Mouse (Mus musculus) adrenal gland, adult (tissue): ENCODE measurements at regions not wholly inside any gene's neighbourhood (a gene's known extent, or its start where the extent isn't known, plus 50 kb on each side); places are given as distances from the start of the nearest gene placed in this dataset.

Source experiments
- DNase-seq, 2 experiments: peaks; one replicate each; pipeline ENCODE4 v3.0.0; 2022 to 2023; ENCODE audit warnings: low spot score in 1 of 2; ENCODE audit not compliant: inconsistent age in 2 of 2

- DNase-seq: no peak
These were observed 175.5 kb downstream of the Manea start for GRCm38 (mm10) chr4:26171177-26171576.

DNA sequence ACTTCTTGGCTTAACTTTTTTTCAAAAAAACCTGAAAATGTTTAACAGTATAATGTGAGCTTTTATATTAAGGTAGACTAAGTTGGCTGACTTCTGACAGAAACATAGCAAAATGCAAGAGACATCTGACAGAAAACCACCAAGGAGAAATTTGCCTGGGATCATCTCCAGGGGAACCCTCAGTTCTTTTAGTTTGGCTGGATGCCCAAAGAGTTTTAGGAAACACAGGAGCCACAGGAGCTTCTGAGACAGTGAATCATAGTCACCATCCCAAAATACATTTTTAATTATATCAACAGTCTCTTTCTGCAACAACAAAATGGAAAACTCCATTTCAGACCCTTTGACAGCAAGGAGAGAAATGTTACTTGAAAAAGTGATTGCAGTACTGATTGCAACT lies 190.5 kb downstream of the Manea start:
- DNase-seq: peak in 1 of 2 experiments; percentile 17
